ENCODE assay signal across 14 mouse cellular contexts in the genomic region with DNA sequence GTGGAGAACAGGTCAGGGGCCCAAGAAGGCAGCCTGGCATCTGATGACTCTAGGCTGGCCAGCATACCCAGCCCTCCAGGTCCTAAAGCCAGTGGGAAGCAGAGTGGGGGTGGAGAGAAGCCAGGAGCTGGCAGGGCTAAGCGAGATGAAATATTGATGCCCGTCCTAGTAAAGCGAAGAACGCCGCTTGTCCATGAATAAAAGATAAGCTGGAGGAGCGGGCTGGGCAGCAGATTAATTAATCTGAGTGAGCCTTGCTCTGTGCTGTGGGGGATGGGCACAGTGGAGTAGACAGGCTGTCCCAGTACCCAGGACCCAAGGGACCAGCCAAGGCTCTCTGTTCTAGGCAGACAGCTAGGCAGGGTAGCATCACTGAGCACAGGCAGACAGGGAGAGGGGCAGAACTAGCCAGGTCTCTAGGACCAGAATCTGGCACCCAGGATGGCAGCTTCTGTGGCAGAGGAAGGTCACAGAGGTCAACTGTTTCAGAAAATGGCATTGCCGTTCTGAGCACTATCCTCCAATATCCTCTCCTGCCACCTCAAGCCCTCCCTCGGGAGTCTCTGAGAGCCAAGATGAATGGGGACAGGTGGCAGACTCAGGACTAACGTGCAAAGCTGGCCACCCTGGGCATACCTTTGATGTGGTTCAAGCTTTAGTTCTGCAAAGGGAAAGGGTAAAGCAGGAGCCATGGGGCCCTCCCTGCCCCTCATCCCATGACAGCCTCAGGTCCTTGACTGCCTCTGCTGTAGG.
A peak's percentile ranks its signal among the peaks of the same experiment; 100 is the strongest.
DNase-seq lines count a peak whose midpoint lies in the region; ATAC-seq and TF ChIP-seq lines count a peak whose summit lies in the region.
"Had no signal": no experiment of that assay in that cellular context is flagged by ENCODE, and none has a peak within 500 bp of the region (broad histone marks: within the 10 kb centered on the region; RNA-seq: fewer than 3 reads in every experiment).

No protein-coding gene starts in this region.

- peaks cover 12% of the 10 kb centered on the region for H3K4me1 ChIP-seq in hindbrain, embryonic 11.5 days (replicated peaks; ENCODE audit: control insufficient read depth, insufficient read depth, low read length)
- peaks cover 8% of the 10 kb centered on the region for H3K4me1 ChIP-seq in midbrain, postnatal 0 days (ENCODE audit: insufficient read depth, low read length)
- H3K4me1 ChIP-seq: limb, embryonic 10.5 days had no signal

- H3K9ac ChIP-seq in hindbrain, embryonic 11.5 days (ENCODE audit: low read depth, low read length), result no peak overlapping the region
- no peak overlapping the region for H3K9ac ChIP-seq in midbrain, postnatal 0 days (replicated peaks; ENCODE audit: low read length, poor library complexity, severe bottlenecking)
- H3K9ac ChIP-seq: lung, embryonic 14.5 days had no signal

- no peak overlapping the region for H3K4me3 ChIP-seq in hindbrain, embryonic 11.5 days (ENCODE audit: low read depth, low read length)
- H3K4me3 ChIP-seq in midbrain, postnatal 0 days (ENCODE audit: low read depth, low read length), result no peak overlapping the region
- H3K4me3 ChIP-seq: limb, embryonic 10.5 days had no signal

- H3K27me3 ChIP-seq in hindbrain, embryonic 11.5 days (ENCODE audit: control insufficient read depth, insufficient read depth, low read length), result peaks cover 4% of the 10 kb centered on the region; the same call in 1 of the 2 replicates
- no peaks in the 10 kb centered on the region for H3K27me3 ChIP-seq in midbrain, postnatal 0 days (ENCODE audit: insufficient read depth, low read length)

- H3K9me3 ChIP-seq in hindbrain, embryonic 11.5 days (ENCODE audit: control insufficient read depth, low read length), result no peaks in the 10 kb centered on the region
- H3K9me3 ChIP-seq in midbrain, postnatal 0 days (ENCODE audit: low read length), result no peaks in the 10 kb centered on the region
- H3K9me3 ChIP-seq: limb, embryonic 10.5 days had no signal

- peak; percentile 89 for ATAC-seq in hindbrain, embryonic 11.5 days (ENCODE audit: low FRiP score)
- 0 out of 2 replicates have a peak, but pooled peaks have one; percentile 32 for ATAC-seq in midbrain, postnatal 0 days (ENCODE audit: low FRiP score)
- no peak for ATAC-seq in frontal cortex, adult (ENCODE audit: low TSS enrichment)

- WGBS in hindbrain, embryonic 11.5 days, result 50% methylated on average over 9 of the region's 9 CpGs
- WGBS in midbrain, postnatal 0 days, result 22% methylated on average over 9 of the region's 9 CpGs

- H3K27ac ChIP-seq in hindbrain, embryonic 11.5 days (ENCODE audit: low read depth, low read length), result peak overlapping the region; percentile 74
- no peak overlapping the region for H3K27ac ChIP-seq in midbrain, postnatal 0 days (ENCODE audit: low read depth, low read length)
- H3K27ac ChIP-seq: limb, embryonic 10.5 days had no signal

- H3K36me3 ChIP-seq in hindbrain, embryonic 11.5 days (ENCODE audit: control insufficient read depth, insufficient read depth, low read length), result no peaks in the 10 kb centered on the region
- no peaks in the 10 kb centered on the region for H3K36me3 ChIP-seq in midbrain, postnatal 0 days (ENCODE audit: insufficient read depth, low read length)
- H3K36me3 ChIP-seq: limb, embryonic 10.5 days had no signal

- DNase-seq in embryo, embryonic 11 days, result peak; percentile 66
- DNase-seq in embryo, embryonic 10 days (ENCODE audit: low spot score), result no peak
- DNase-seq in cerebellum, adult 18-20 months, result peak; percentile 50 to 51
- DNase-seq in hindbrain, embryonic 11.5 days (ENCODE audit: low spot score), result peak; percentile 78
- DNase-seq in midbrain, postnatal 0 days (ENCODE audit: low spot score), result peak; percentile 70
- no peak for DNase-seq in adrenal gland, postnatal 25 days
- no peak for DNase-seq in heart, adult 8-10 months (ENCODE audit: low spot score)
- DNase-seq: gastrocnemius, postnatal 14 days; heart, postnatal 4 days; kidney, postnatal 36 days; lung, embryonic 14.5 days; thymus, postnatal 4 days had no signal

- no peak for TF ChIP-seq CTCF in midbrain, postnatal 0 days (IDR thresholded peaks at IDR 0.05)

- H3K4me2 ChIP-seq in hindbrain, embryonic 11.5 days (replicated peaks; ENCODE audit: low read depth, low read length), result peak overlapping the region; percentile 16; the same call in 1 of the 2 replicates
- peak overlapping the region; percentile 22 for H3K4me2 ChIP-seq in midbrain, postnatal 0 days (ENCODE audit: low read depth, low read length, poor library complexity, severe bottlenecking)
- H3K4me2 ChIP-seq: lung, embryonic 14.5 days had no signal

Comparison
In these comparisons a context has a peak if more than half of its experiments do, and no peak if none do; other contexts are left out.
1. DNase-seq: peak in embryo, embryonic 11 days (single experiment), cerebellum, adult 18-20 months (2 of 2), hindbrain, embryonic 11.5 days (single experiment) and midbrain, postnatal 0 days (single experiment); none in embryo, embryonic 10 days (single experiment), adrenal gland, postnatal 25 days (single experiment) and heart, adult 8-10 months (single experiment).